Mouse (Mus musculus) CH12.LX (cell line): ENCODE data around the gene Mlxip. TPM values are rescaled to one million over a fixed set of nuclear protein-coding genes. Genes with fewer than 3 reads are reported as not detected.

ENCODE experiments used
- DNase-seq: peaks from one replicate; pipeline ENCODE4 v3.0.0-alpha.2; 2013; ENCODE audit errors: extremely low read depth
- H3K27ac ChIP-seq: 2 replicates; pipeline ENCODE4 v1.5.1; 2012; ENCODE audit warnings: low read depth, mild to moderate bottlenecking, control low read depth, moderate library complexity; ENCODE audit not compliant: insufficient read depth
- H3K27me3 ChIP-seq: replicated peaks from 2 replicates; pipeline ENCODE3; 2012; ENCODE audit warnings: inconsistent platforms
- H3K36me3 ChIP-seq, 2 experiments: replicated peaks in 1 of 2; 2 replicates each; pipeline versions ENCODE3 to v1.6.1; 2012; ENCODE audit warnings: inconsistent platforms in 1 of 2, low read length in 1 of 2, mild to moderate bottlenecking in 1 of 2, mixed read lengths in 1 of 2, moderate library complexity in 1 of 2; ENCODE audit not compliant: control insufficient read depth in 1 of 2, insufficient read depth in 1 of 2
- H3K4me1 ChIP-seq, 2 experiments: 2 replicates each; pipeline ENCODE4 v1.6.1; 2012; ENCODE audit warnings: inconsistent platforms in 1 of 2, moderate library complexity in 1 of 2; ENCODE audit not compliant: insufficient read depth in 2 of 2, control insufficient read depth in 1 of 2
- H3K4me2 ChIP-seq: 2 replicates; pipeline ENCODE4 v1.6.1; 2012; ENCODE audit warnings: low read depth, mild to moderate bottlenecking, control low read depth; ENCODE audit not compliant: poor library complexity, insufficient read depth, severe bottlenecking
- H3K4me3 ChIP-seq, 3 experiments: fragments of 150-350 bp in 1 of 3; sonication (generic) in 1 of 3; replicated peaks in 1 of 3; 2 replicates each; pipeline versions ENCODE3 to v1.5.1; 2011 to 2012; ENCODE audit warnings: low read depth in 2 of 3, low read length in 2 of 3, mild to moderate bottlenecking in 2 of 3, moderate library complexity in 2 of 3, control low read depth in 1 of 3, improper control_type of control experiment in 1 of 3, inconsistent platforms in 1 of 3, mixed read lengths in 1 of 3; ENCODE audit not compliant: poor library complexity in 1 of 3
- H3K79me2 ChIP-seq: replicated peaks from 2 replicates; pipeline ENCODE4 v1.6.1; 2012; ENCODE audit warnings: mild to moderate bottlenecking, moderate library complexity; ENCODE audit not compliant: control insufficient read depth, poor library complexity, insufficient read depth, severe bottlenecking; ENCODE audit errors: extremely low read depth
- H3K9ac ChIP-seq: 2 replicates; pipeline ENCODE4 v1.6.1; 2012; ENCODE audit warnings: low read depth, mild to moderate bottlenecking, control low read depth, moderate library complexity; ENCODE audit not compliant: insufficient read depth
- H3K9me3 ChIP-seq: replicated peaks from 2 replicates; pipeline ENCODE3; 2012; ENCODE audit warnings: low read length, inconsistent platforms, mixed read lengths
- BHLHE40 ChIP-seq: IDR thresholded peaks from 2 replicates; pipeline ENCODE4 v1.6.1; 2011; ENCODE audit warnings: mild to moderate bottlenecking, low read depth, low read length, improper control_type of control experiment
- CTCF ChIP-seq, 2 experiments: IDR thresholded peaks in 1 of 2; conservative IDR thresholded peaks in 1 of 2; 2 replicates each; pipeline ENCODE4 v1.5.1; 2011 to 2012; ENCODE audit warnings: low read depth in 2 of 2, low read length in 2 of 2, improper control_type of control experiment in 1 of 2, inconsistent platforms in 1 of 2, mild to moderate bottlenecking in 1 of 2, moderate library complexity in 1 of 2
- EP300 ChIP-seq: IDR thresholded peaks from 2 replicates; pipeline ENCODE4 v1.6.1; 2011; ENCODE audit warnings: low read length, improper control_type of control experiment
- GABPA ChIP-seq: IDR thresholded peaks from 2 replicates; pipeline ENCODE4 v1.6.1; 2012; ENCODE audit warnings: low read depth, low read length, improper control_type of control experiment, inconsistent platforms; ENCODE audit not compliant: insufficient replicate concordance
- HCFC1 ChIP-seq: IDR thresholded peaks from 2 replicates; pipeline ENCODE4 v1.6.1; 2012; ENCODE audit warnings: low read depth, mild to moderate bottlenecking, inconsistent platforms, low read length, improper control_type of control experiment
- IRF4 ChIP-seq: IDR thresholded peaks from 2 replicates; pipeline ENCODE4 v1.6.1; 2014; ENCODE audit warnings: low read depth, mild to moderate bottlenecking, inconsistent platforms, low read length, improper control_type of control experiment
- JUN ChIP-seq: IDR thresholded peaks from 2 replicates; pipeline ENCODE4 v1.6.1; 2011; ENCODE audit warnings: low read depth, mild to moderate bottlenecking, low read length, improper control_type of control experiment, moderate library complexity; ENCODE audit not compliant: insufficient read depth
- JUND ChIP-seq: conservative IDR thresholded peaks from 2 replicates; pipeline ENCODE4 v1.6.1; 2011; ENCODE audit warnings: low read depth, low read length, improper control_type of control experiment
- MAFK ChIP-seq: IDR thresholded peaks from 2 replicates; pipeline ENCODE4 v1.6.1; 2011; ENCODE audit warnings: low read length, improper control_type of control experiment; ENCODE audit not compliant: insufficient replicate concordance
- MAZ ChIP-seq: IDR thresholded peaks from 2 replicates; pipeline ENCODE4 v1.6.1; 2012; ENCODE audit warnings: low read depth, mild to moderate bottlenecking, inconsistent platforms, low read length, improper control_type of control experiment, moderate library complexity
- PAX5 ChIP-seq: IDR thresholded peaks from 2 replicates; pipeline ENCODE4 v1.6.1; 2012; ENCODE audit warnings: low read length, inconsistent platforms, mixed read lengths
- POLR2A ChIP-seq: IDR thresholded peaks from 2 replicates; pipeline ENCODE4 v1.6.1; 2011; ENCODE audit warnings: low read depth, mild to moderate bottlenecking, improper control_type of control experiment, low read length
- POLR2AphosphoS2 ChIP-seq: IDR thresholded peaks from 2 replicates; pipeline ENCODE4 v1.6.1; 2011; ENCODE audit warnings: low read depth, low read length, improper control_type of control experiment
- RAD21 ChIP-seq: IDR thresholded peaks from 2 replicates; pipeline ENCODE4 v1.6.1; 2011; ENCODE audit warnings: low read depth, mild to moderate bottlenecking, low read length, improper control_type of control experiment, moderate library complexity
- SIN3A ChIP-seq: IDR thresholded peaks from 2 replicates; pipeline ENCODE4 v1.6.1; 2012; ENCODE audit warnings: low read length, improper control_type of control experiment, inconsistent platforms
- TBP ChIP-seq: conservative IDR thresholded peaks from 2 replicates; pipeline ENCODE4 v1.6.1; 2011; ENCODE audit warnings: low read depth, low read length, improper control_type of control experiment
- TCF12 ChIP-seq: IDR thresholded peaks from 2 replicates; pipeline ENCODE4 v1.6.1; 2014; ENCODE audit warnings: low read depth, mild to moderate bottlenecking, inconsistent platforms, low read length, improper control_type of control experiment
- USF1 ChIP-seq: IDR thresholded peaks from 2 replicates; pipeline ENCODE4 v1.6.1; 2014; ENCODE audit warnings: low read depth, mild to moderate bottlenecking, inconsistent platforms, low read length, improper control_type of control experiment
- USF2 ChIP-seq: conservative IDR thresholded peaks from 2 replicates; pipeline ENCODE4 v1.6.1; 2011; ENCODE audit warnings: low read depth, low read length, improper control_type of control experiment
- ZMIZ1 ChIP-seq: IDR thresholded peaks from 2 replicates; pipeline ENCODE4 v1.6.1; 2012; ENCODE audit warnings: low read depth, mild to moderate bottlenecking, inconsistent platforms, low read length, improper control_type of control experiment
- ZNF384 ChIP-seq: IDR thresholded peaks from 2 replicates; pipeline ENCODE4 v1.6.1; 2012; ENCODE audit warnings: low read depth, low read length, improper control_type of control experiment, inconsistent platforms
- dilution Hi-C: fragments of 300-500 bp; cut with MboI; formaldehyde crosslinking; loops from 2 replicates; pipeline ENCODE4 v1.14.3; 2020; ENCODE audit warnings: low sequenced_read_pairs; ENCODE audit not compliant: extremely low pct_unique_long_range_greater_than_20kb, extremely low pct_ligation_motif_present
- in situ Hi-C: fragments of 300-500 bp; cut with MboI; formaldehyde crosslinking; loops from 3 replicates; pipeline ENCODE4 v1.14.3; 2019; ENCODE audit warnings: low sequenced_read_pairs, low pct_ligation_motif_present, low pct_unique_long_range_greater_than_20kb, mixed read lengths
- polyA plus RNA-seq: library from polyadenylated mRNA; unstranded; fragments of >175 nt; gene quantifications from 2 replicates; pipeline ENCODE4 v1.2.1, GENCODE M21; 2012; ENCODE audit warnings: low read depth; ENCODE audit not compliant: insufficient read length
- total RNA-seq, 2 experiments: library from RNA; depleted of rRNA; stranded (reverse); fragments of 300-350 nt in 1 of 2; fragments of >200 nt in 1 of 2; gene quantifications; 2 replicates each; pipeline ENCODE4 v1.2.3; 2012 to 2014

Gene Mlxip
- total and polyA plus RNA-seq, 3 experiments = 4.3 to 17.9 (median 7.4) TPM

DNA sequence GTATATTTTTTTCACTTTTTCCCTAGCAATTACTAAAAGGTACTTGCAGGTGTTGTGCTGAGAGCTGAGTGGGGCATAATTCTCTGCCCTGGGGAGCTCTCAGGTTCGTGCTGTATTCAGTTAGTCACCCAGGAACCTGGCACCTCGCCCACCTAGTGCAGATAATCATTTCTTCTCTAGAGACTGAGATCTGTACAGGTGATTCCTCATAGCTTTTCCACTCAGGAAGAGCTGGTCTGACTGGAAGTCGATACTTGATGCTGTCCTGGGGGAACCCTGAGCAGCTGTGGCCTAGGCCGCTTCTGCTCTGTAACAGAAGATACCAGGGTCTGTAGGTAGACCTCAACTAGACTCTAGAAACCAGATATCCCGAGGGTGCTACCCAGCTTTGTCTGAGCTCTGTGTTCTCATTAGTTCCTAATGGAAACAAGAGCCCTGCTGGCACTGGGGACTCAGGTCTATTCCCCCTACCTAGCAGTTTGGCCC, 50.3 kb downstream of the Mlxip start:
- in situ Hi-C loops = loop anchor here (5.0 kb wide), 1 partner anchor 52 kb away; no protein-coding TSS in a partner anchor
- no peak for DNase-seq
- Histone ChIP-seq H3K79me2 (no peaks in the 10 kb centered on the region), H3K4me3 (no peak overlapping the region), H3K4me2 (no peak overlapping the region), H3K9me3 (no peaks in the 10 kb centered on the region), H3K27ac (no peak overlapping the region), H3K9ac (no peak overlapping the region), H3K36me3 (peaks cover 61 to 95% of the 10 kb centered on the region in 2 experiments), H3K4me1 (no peaks in the 10 kb centered on the region), H3K27me3 (no peaks in the 10 kb centered on the region)
- TF ChIP-seq BHLHE40 = no peak
- no peak for TF ChIP-seq TCF12
- TF ChIP-seq ZNF384 = no peak
- no peak for TF ChIP-seq PAX5
- no peak for TF ChIP-seq SIN3A
- no peak for TF ChIP-seq POLR2AphosphoS2
- TF ChIP-seq USF2 = no peak
- no peak for TF ChIP-seq RAD21
- no peak for TF ChIP-seq MAFK
- no peak for TF ChIP-seq POLR2A
- TF ChIP-seq JUN = no peak
- dilution Hi-C loops = no loop called here

- in situ Hi-C loops = no loop called here
Measured at GRCm38 (mm10) chr5:123451886-123452285, 57.3 kb downstream of the Mlxip start.

More at GRCm38 (mm10) chr5:123451886-123452285, 57.3 kb downstream of the Mlxip start:
- Histone ChIP-seq H3K27ac (no peak overlapping the region), H3K27me3 (no peaks in the 10 kb centered on the region), H3K4me1 (peaks cover 0 to 6% of the 10 kb centered on the region in 2 experiments; a peak in 1 of 4 replicates), H3K79me2 (no peaks in the 10 kb centered on the region), H3K4me3 (no peak overlapping the region), H3K4me2 (no peak overlapping the region), H3K9ac (no peak overlapping the region), H3K9me3 (no peaks in the 10 kb centered on the region), H3K36me3 (peaks cover 72 to 97% of the 10 kb centered on the region in 2 experiments)
- no peak for DNase-seq
- TF ChIP-seq CTCF (conservative IDR thresholded peaks at IDR 0.05 in 1 of 2, IDR thresholded peaks at IDR 0.05 in 1 of 2; ENCODE audit: low read depth in 2 of 2, low read length in 2 of 2) (no peak), POLR2AphosphoS2 (no peak), JUND (no peak), ZMIZ1 (no peak), USF1 (no peak), MAZ (no peak), IRF4 (no peak), EP300 (no peak), TCF12 (no peak), HCFC1 (no peak), GABPA (no peak), TBP (no peak)
- dilution Hi-C loops = no loop called here
